Mouse (Mus musculus) lung, postnatal 0 days (tissue): Measurements from ENCODE around the gene Car8. TPM values are rescaled to one million over a fixed set of nuclear protein-coding genes. Genes with fewer than 3 reads are reported as not detected.

Source experiments
- microRNA-seq: library from miRNA; unstranded; fragments of <30 nt; microRNA quantifications from one replicate; pipeline ENCODE4, GENCODE M21; 2016
- polyA plus RNA-seq: library from polyadenylated mRNA; unstranded; fragments of >200 nt; fragmentation: Nextera tagmentation; extraction: Ambion mirVana; gene quantifications from 2 replicates; pipeline ENCODE4 v1.2.1, GENCODE M21; 2015

Gene Car8
- polyA plus RNA-seq, 1 experiment from 2014 or later = 31.6 TPM

Small RNA genes lying within 50 kb of the gene (microRNA-seq; reads per million reads assigned to microRNA genes)
- not detected for gene Gm25355
